Mouse (Mus musculus) B cell, adult 2 months (primary cell): ENCODE data around the gene Pdzrn3.

Experiments used
- DNase-seq, 2 experiments: peaks; one replicate each; pipeline ENCODE4 v3.0.0; 2022

Gene Pdzrn3

GRCm38 (mm10) chr6:101366809-101367602 is 10.7 kb downstream of the Pdzrn3 start:
- DNase-seq: no peak

- no peak for DNase-seq
These were observed 11.9 kb downstream of the Pdzrn3 start for GRCm38 (mm10) chr6:101365795-101366194.

GRCm38 (mm10) chr6:101363904-101364303 is 13.8 kb downstream of the Pdzrn3 start:
- DNase-seq: no peak

GRCm38 (mm10) chr6:101362728-101363127 is 15.0 kb downstream of the Pdzrn3 start:
- no peak for DNase-seq

GRCm38 (mm10) chr6:101362268-101362667 is 15.4 kb downstream of the Pdzrn3 start:
- no peak for DNase-seq

GRCm38 (mm10) chr6:101360211-101360737 is 17.4 kb downstream of the Pdzrn3 start:
- DNase-seq: no peak

- DNase-seq: no peak
These were observed 18.1 kb downstream of the Pdzrn3 start for GRCm38 (mm10) chr6:101359646-101360045.

GRCm38 (mm10) chr6:101354887-101355286 is 22.8 kb downstream of the Pdzrn3 start:
- no peak for DNase-seq

- no peak for DNase-seq
These were observed 23.3 kb downstream of the Pdzrn3 start for GRCm38 (mm10) chr6:101354230-101354881.

- DNase-seq: no peak
These were observed 24.0 kb downstream of the Pdzrn3 start for GRCm38 (mm10) chr6:101353701-101354100.

GRCm38 (mm10) chr6:101352626-101353025 is 25.1 kb downstream of the Pdzrn3 start:
- DNase-seq: no peak

- DNase-seq: no peak
These were observed 26.6 kb downstream of the Pdzrn3 start for GRCm38 (mm10) chr6:101351100-101351499.

- DNase-seq: no peak
These were observed 27.2 kb downstream of the Pdzrn3 start for GRCm38 (mm10) chr6:101350414-101350973.

- no peak for DNase-seq
These were observed 29.2 kb downstream of the Pdzrn3 start for GRCm38 (mm10) chr6:101348496-101348895.

GRCm38 (mm10) chr6:101340051-101340450 is 37.6 kb downstream of the Pdzrn3 start:
- no peak for DNase-seq

GRCm38 (mm10) chr6:101337842-101338528 is 39.7 kb downstream of the Pdzrn3 start:
- no peak for DNase-seq

- no peak for DNase-seq
These were observed 41.0 kb downstream of the Pdzrn3 start for GRCm38 (mm10) chr6:101336660-101337059.

GRCm38 (mm10) chr6:101335744-101336143 is 42.0 kb downstream of the Pdzrn3 start:
- DNase-seq: no peak

- no peak for DNase-seq
These were observed 43.2 kb downstream of the Pdzrn3 start for GRCm38 (mm10) chr6:101334495-101334894.

- DNase-seq: no peak
These were observed 47.3 kb downstream of the Pdzrn3 start for GRCm38 (mm10) chr6:101330392-101330791.

GRCm38 (mm10) chr6:101329499-101329898 is 48.2 kb downstream of the Pdzrn3 start:
- no peak for DNase-seq

- DNase-seq: no peak
These were observed 49.2 kb downstream of the Pdzrn3 start for GRCm38 (mm10) chr6:101328514-101328913.

GRCm38 (mm10) chr6:101327741-101328140 is 50.0 kb downstream of the Pdzrn3 start:
- no peak for DNase-seq
